ENCODE assay signal across 8 mouse cellular contexts in genomic region chr1:157518111-157518523, GRCm38 (mm10). TPM values are rescaled to one million over a fixed set of nuclear protein-coding genes. Genes with fewer than 3 reads are reported as not detected.
DNase-seq lines count a peak whose midpoint lies in the region; TF ChIP-seq lines count a peak whose summit lies in the region.

No protein-coding gene starts in this region.

- no peaks in the 10 kb centered on the region for H3K79me2 ChIP-seq in myocyte (ENCODE audit: control insufficient read depth, insufficient read depth)

- peak overlapping the region; percentile 35 for H3K4me2 ChIP-seq in myocyte (ENCODE audit: low read depth)

- intact Hi-C loops in heart, postnatal 25 days (cut with DNase I), result no loop called here

- H3K4me3 ChIP-seq in myocyte, result no peak overlapping the region

- no peaks in the 10 kb centered on the region for H3K27me3 ChIP-seq in myocyte (ENCODE audit: control insufficient read depth, insufficient read depth, insufficient read length)

- no peak overlapping the region for H3ac ChIP-seq in myocyte (ENCODE audit: control insufficient read depth, insufficient read length)

- DNase-seq in right cerebral cortex, adult 18-20 months, result peak; percentile 85
- no peak for DNase-seq in right cerebral cortex, postnatal 4 days
- peak; percentile 84 to 91 for DNase-seq in cerebellum, postnatal 36 days
- DNase-seq in heart, postnatal 25 days (ENCODE audit: low spot score), result peak; percentile 5
- DNase-seq in layer of hippocampus, postnatal 25 days (ENCODE audit: extremely low spot score in 1 of 2, low spot score in 1 of 2), result peak; percentile 35 to 37
- no peak for DNase-seq in c-Kit-positive CD71-positive TER-119-positive erythroid progenitor cells, embryonic 14.5 days (ENCODE audit: low spot score)
- no peak for DNase-seq in spleen, postnatal 14 days (ENCODE audit: low spot score in 2 of 2)

- H3K36me3 ChIP-seq in myocyte (ENCODE audit: control insufficient read depth, insufficient read depth), result no peaks in the 10 kb centered on the region

- no peak for TF ChIP-seq POLR2A in myocyte (IDR thresholded peaks at IDR 0.05; ENCODE audit: insufficient read length, low read depth)

TF ChIP-seq in myocyte, 11 proteins besides CTCF, POLR2A, EP300 and RAD21:
- TF ChIP-seq TCF3 (IDR thresholded peaks at IDR 0.05; ENCODE audit: insufficient read length, low read depth) (no peak), CEBPB (IDR thresholded peaks at IDR 0.05; ENCODE audit: insufficient read depth, poor library complexity, severe bottlenecking) (no peak), MYOG (IDR thresholded peaks at IDR 0.05; ENCODE audit: control insufficient read depth in 1 of 3, insufficient read depth in 1 of 3, insufficient read length in 2 of 3, low read depth in 2 of 3) (no peak), TCF12 (IDR thresholded peaks at IDR 0.05; ENCODE audit: insufficient read depth, poor library complexity, severe bottlenecking) (no peak), E2F4 (IDR thresholded peaks at IDR 0.05; ENCODE audit: insufficient read depth) (no peak), POLR2AphosphoS2 (IDR thresholded peaks at IDR 0.05; ENCODE audit: insufficient read length, low read depth) (no peak), SRF (IDR thresholded peaks at IDR 0.05; ENCODE audit: control insufficient read depth, insufficient read length, low read depth) (no peak)
TF ChIP-seq in myocyte: peak in this region for 0.

RNA-seq across cellular contexts. Expression of gene Sec16b, which starts 11.6 kb away (rescaled TPM):
- 1 to 10 TPM in 1 of 2 experiments, under 1 TPM in 1; 0.98 to 1.4 TPM for total RNA-seq in heart, postnatal 25 days (2021)
- total RNA-seq in layer of hippocampus, postnatal 25 days (2021), result under 1 TPM; 0.32 to 0.40 TPM
- polyA plus RNA-seq in myocyte (2012; fragmentation: generic; extraction: Trizol), result 4.3 TPM

RNA-seq across cellular contexts. Expression of gene Cryzl2, which starts 59.7 kb away (rescaled TPM):
- total RNA-seq in heart, postnatal 25 days (2021), result 10 to 100 TPM in 1 of 2 experiments, 1 to 10 TPM in 1; 8.4 to 10.3 TPM
- total RNA-seq in layer of hippocampus, postnatal 25 days (2021), result 1 to 10 TPM; 3.6 to 4.6 TPM
- polyA plus RNA-seq in myocyte (2012; fragmentation: generic; extraction: Trizol), result 0.12 TPM

Comparison
In these comparisons a context has a peak if more than half of its experiments do, and no peak if none do; other contexts are left out.
1. DNase-seq: peak in right cerebral cortex, adult 18-20 months (single experiment), cerebellum, postnatal 36 days (2 of 2), heart, postnatal 25 days (single experiment) and layer of hippocampus, postnatal 25 days (2 of 2); none in right cerebral cortex, postnatal 4 days (single experiment), c-Kit-positive CD71-positive TER-119-positive erythroid progenitor cells, embryonic 14.5 days (single experiment) and spleen, postnatal 14 days (0 of 2).